Mouse (Mus musculus) induced T-regulatory cell, adult 2 months (primary cell): Measurements from ENCODE around the gene Srxn1.

Source experiments
- DNase-seq: peaks from one replicate; pipeline ENCODE4 v3.0.0-alpha.2; 2012; ENCODE audit warnings: low read depth

Srxn1 gene

DNA sequence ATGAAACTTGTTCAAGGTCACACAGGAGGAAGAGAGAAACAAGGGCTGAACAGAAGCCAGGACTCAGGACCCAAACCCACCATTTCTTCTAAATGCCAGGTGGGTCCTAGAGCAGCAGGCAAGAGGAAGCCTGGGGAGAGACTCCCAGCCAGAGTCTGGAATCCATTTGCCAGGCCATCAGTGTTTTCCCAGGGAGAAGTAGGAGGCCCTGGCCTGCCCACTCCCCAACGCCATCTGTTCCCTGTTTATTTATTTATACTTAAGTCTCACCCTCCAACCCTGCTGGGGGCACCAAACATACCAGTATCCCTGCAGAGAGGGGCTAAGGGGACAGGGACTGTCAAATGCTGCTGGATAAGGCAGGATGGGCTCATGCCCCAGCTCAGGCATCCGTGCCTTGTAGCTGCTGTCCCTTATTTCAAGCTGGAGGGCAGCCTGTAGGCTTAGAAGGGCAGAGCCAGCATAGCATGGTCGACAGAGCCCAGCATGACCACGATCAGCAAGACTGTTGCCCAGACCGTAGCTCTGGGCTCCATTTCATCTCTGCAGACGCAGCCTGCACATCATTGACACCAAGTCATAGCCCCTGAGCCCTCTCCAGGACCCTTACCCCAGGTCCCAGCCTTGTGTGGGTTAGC lies 14.0 kb downstream of the Srxn1 start:
- no peak for DNase-seq

GRCm38 (mm10) chr2:152122896-152123295 lies 17.6 kb downstream of the Srxn1 start:
- DNase-seq, result no peak

GRCm38 (mm10) chr2:152128597-152128996 lies 23.3 kb downstream of the Srxn1 start:
- DNase-seq, result no peak

- DNase-seq, result no peak
These were observed 24.5 kb downstream of the Srxn1 start for GRCm38 (mm10) chr2:152129778-152130177.

DNA sequence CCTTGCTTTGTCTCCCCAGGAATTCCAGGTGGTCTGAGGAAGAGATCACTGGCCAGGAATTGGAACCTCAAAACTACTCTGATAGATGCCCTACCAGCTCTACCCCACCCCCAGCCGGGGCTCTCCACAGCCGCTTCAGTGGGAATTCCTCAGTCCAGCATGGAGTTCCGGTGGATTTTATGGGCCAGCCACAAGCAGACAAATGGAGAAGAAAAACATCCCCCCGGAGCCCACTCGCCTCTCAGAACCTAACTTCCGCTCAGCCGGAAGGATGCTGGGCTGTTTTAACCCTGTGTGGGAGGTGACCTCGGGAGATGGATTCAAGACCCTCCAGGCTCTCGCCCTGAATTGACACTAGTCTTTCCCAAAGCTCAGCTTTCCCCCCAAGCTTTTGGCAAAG lies 26.7 kb downstream of the Srxn1 start:
- DNase-seq, result no peak

- DNase-seq, result no peak
These were observed 27.4 kb downstream of the Srxn1 start for GRCm38 (mm10) chr2:152132691-152133090.

- DNase-seq, result no peak
These were observed 34.1 kb downstream of the Srxn1 start for GRCm38 (mm10) chr2:152139191-152139987.

GRCm38 (mm10) chr2:152140941-152141340 lies 35.6 kb downstream of the Srxn1 start:
- no peak for DNase-seq

DNA sequence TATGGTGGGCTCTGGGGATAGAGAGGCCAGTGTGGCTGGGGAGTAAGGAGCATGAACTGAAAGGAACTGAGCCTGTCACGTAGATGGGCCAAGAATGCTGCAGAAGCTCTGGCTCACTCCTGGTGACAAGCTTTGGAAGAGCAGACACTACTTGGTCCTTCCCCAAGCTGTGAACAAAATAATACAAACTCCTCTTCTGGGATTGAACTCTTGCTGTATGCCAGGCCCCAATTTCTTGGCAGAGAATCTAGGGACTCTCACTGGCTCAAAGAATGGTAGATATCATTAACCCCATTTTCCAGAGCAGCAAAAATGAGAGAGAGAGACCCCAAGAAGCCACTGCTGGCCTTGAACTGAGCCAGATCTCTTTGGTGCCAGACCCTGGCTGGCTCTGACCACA lies 36.2 kb downstream of the Srxn1 start:
- DNase-seq, result no peak

DNA sequence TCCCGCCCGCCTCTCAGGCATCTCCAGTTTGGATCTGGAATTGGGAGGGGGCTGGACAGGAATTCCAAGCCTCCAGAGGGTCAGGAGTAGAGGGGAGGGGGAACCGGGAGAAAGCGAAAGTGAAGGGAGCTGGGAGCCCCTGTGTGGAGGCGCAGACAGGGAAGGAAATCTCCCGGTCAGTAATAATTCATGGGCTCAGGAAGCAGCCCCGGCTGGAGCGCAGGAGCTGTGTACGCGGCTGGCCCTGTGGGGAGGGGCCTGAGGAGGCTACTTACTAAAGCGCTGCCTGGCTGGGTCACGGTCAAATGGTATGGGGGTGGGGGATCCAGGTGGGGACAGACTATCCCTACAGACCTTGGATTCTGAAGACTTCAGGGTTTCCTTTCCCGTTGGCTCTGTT lies 36.7 kb downstream of the Srxn1 start:
- no peak for DNase-seq

GRCm38 (mm10) chr2:152142571-152142970 lies 37.3 kb downstream of the Srxn1 start:
- DNase-seq, result no peak

DNA sequence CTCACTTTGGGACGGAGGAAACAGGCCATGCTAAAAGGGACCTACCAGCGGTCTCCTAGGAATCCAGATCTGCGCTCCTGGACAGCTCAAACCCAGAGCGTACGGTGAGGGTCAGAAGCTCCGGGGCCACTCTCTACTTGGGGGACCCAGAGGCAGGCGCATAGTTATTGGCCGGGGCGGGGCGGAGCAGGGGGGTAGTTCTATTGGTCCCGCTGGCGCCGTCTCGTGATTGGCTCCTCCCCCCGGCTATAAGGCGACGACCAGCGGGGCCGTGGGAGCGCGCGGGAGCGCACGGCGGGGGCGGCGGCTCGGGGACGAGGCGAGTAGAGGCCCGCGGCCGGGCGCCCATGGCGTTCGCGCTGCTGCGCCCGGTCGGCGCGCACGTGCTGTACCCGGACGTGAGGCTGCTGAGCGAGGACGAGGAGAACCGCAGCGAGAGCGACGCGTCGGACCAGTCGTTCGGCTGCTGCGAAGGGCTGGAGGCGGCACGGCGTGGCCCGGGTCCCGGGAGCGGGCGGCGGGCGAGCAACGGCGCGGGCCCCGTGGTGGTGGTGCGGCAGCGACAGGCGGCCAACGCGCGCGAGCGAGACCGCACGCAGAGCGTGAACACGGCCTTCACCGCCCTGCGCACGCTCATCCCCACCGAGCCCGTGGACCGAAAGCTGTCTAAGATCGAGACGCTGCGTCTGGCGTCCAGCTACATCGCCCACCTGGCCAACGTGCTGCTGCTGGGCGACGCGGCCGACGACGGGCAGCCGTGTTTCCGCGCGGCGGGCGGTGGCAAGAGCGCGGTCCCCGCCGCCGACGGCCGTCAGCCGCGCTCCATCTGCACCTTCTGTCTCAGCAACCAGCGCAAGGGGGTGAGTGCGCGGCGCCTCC lies 38.2 kb downstream of the Srxn1 start, which contains the start of gene Tcf15:
Gene Tcf15, plus strand, starts transcription at position 283 of the 879 bp plus-strand sequence.
- DNase-seq, result peak; percentile 5

DNA sequence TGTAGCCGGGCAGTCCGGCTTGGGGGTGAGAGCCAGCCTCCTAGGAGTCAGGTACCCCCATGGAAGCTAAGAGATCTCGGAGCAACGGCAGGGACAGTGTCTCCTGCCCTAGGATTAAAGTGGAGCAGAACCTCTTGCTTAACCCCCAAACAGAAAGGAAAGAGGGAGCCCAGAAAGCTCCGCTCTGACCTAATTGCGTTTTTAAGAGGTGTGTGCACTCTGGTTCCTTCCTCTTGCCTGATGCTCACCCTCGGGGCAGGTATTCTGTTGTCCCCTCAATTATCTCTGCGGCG lies 38.8 kb downstream of the Srxn1 start:
- no peak for DNase-seq

GRCm38 (mm10) chr2:152144501-152144900 lies 39.2 kb downstream of the Srxn1 start:
- DNase-seq, result no peak

DNA sequence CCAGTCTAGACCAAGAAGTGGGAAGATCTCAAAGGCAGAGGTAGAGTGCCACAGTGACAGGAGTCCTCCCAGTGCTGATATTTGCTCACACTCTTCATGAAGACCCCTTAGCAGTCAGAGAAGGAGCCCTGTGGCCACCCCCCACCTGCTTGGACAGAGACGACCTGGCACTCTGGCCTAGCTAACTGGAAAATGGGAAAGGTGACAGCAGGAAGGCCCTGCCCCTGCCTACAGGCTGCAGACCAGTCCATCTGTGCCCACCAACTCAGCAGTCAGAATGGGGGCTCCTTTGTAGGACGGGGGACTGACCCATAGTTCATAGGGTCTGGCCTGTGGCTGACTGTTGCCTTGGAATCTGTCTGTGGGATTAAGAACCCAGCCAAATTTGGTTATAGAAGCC lies 40.4 kb downstream of the Srxn1 start:
- no peak for DNase-seq

GRCm38 (mm10) chr2:152147079-152147478 lies 41.8 kb downstream of the Srxn1 start:
- no peak for DNase-seq

- no peak for DNase-seq
These were observed 43.4 kb downstream of the Srxn1 start for GRCm38 (mm10) chr2:152148675-152149074.

DNA sequence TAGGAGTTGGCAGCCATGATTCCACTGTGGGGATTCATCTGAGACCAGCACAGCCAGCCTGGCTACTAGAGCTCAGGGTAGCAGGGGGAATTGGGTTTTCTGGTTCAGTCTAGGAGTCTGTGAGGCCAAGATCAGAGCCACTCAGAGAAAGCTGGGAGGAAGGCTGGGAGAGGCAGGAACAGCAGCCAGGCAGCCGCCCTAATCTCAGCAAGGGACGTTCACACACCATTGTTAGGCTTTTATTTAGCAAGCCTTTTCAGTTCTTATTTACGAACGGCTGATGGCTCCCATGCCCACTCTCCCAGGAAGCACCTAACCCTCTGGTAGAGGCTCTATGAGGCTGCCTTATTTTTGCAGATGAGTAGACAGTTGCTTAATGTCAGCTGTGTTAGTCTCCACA lies 44.6 kb downstream of the Srxn1 start:
- no peak for DNase-seq

- no peak for DNase-seq
These were observed 45.1 kb downstream of the Srxn1 start for GRCm38 (mm10) chr2:152150373-152150772.

DNA sequence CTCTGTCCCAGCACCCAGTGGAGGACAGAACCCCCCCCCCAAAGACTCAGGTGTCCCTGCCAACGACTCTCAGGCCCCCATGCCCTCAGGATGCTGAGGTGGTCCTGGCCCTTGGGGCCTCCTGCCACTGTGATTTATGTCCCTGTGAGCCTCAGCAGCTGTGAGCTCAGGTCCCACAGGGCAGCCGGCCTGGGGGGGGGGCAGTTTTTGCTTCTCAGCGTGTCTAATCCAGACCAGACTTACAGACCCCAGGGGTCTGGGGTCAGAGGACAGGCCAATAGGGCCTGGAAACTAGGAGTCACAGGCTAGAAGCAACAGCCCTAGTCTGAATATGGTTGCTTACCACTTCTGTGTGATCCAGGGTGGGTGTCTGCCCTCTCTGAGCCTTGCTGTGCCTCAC lies 48.0 kb downstream of the Srxn1 start:
- no peak for DNase-seq

DNA sequence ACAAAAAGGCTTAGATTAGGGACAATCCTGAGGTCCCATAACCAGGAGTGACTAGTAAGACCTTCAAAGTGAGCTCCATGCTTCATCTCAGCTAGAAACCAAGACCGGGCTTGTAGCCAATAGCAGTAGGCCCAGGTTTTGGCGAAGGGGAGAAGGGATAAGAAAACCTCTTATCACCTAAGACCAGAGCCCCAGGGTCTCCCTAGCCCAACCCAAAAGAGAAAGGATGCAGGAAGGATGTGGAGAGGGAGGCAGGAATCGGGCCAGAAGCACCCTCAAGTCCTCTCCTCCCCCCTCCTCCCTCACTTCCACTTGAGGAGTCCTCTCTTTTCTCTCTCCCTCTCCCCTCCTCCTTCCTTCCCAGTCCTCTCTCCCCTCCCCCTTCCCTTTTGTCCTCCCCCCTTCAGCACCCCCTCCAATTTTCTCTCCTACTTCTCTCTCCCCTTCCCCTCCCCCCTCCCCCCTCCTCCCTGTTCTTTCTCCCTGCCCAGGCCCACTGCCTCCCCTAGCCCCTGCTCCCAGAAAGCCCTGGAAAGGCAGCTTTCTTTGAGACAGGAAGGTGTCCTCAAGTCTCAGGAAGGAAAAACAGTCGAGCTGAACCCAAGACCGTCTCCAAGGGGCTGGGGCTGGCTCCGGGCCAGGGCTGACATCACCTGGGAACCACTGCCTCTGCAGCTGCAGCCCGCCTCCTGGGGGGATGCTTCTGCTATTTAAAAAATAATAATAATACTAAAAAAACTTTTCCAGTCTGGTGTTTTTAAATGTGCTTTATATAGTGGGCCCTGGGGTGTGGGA lies 50.3 kb downstream of the Srxn1 start:
- no peak for DNase-seq

DNA sequence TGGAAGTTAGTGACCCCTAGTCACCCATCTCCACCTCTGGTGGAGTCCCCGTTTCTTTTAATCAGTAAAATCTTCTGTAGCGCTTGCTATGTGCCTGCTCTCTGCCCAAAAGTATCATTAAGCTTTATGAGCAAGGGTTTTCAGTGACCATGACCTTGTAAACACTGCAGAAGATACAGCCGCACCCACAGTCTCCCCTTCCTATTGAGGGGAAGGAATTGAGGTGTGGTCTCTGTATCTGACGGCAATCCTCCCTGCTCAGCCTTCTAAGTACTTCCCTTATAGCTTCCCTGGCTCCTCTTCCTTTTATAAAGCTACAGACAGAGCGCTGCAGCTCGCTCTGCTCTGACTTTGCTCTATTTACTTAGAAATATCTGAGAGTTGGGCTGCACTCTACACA lies 51.2 kb downstream of the Srxn1 start:
- DNase-seq, result no peak
